Mouse (Mus musculus) hindbrain, embryonic 11.5 days (tissue): ENCODE results near the gene Ankrd2. TPM values are rescaled to one million over a fixed set of nuclear protein-coding genes. Genes with fewer than 3 reads are reported as not detected.

ENCODE experiments used
- ATAC-seq: fragments of 200-750 bp; cut with Nextera tagmentation; 2 replicates; pipeline ENCODE4 v1.8.0; 2017; ENCODE audit warnings: mild to moderate bottlenecking, moderate TSS enrichment, moderate library complexity; ENCODE audit not compliant: low FRiP score
- DNase-seq: peaks from one replicate; pipeline ENCODE4 v3.0.0-alpha.2; 2015; ENCODE audit warnings: low spot score
- H3K27ac ChIP-seq: fragments of 300-500 bp; sonication (generic); 2 replicates; pipeline ENCODE4 v1.5.1; 2014; ENCODE audit warnings: mild to moderate bottlenecking, low read depth, low read length
- H3K27me3 ChIP-seq: fragments of 300-500 bp; sonication (generic); 2 replicates; pipeline ENCODE4 v1.6.1; 2014; ENCODE audit warnings: mild to moderate bottlenecking, low read length, moderate library complexity, mixed read lengths; ENCODE audit not compliant: control insufficient read depth, insufficient read depth
- H3K36me3 ChIP-seq: fragments of 300-500 bp; sonication (generic); 2 replicates; pipeline ENCODE4 v1.6.1; 2014; ENCODE audit warnings: mild to moderate bottlenecking, low read length, moderate library complexity, mixed read lengths; ENCODE audit not compliant: control insufficient read depth, insufficient read depth
- H3K4me1 ChIP-seq: fragments of 300-500 bp; sonication (generic); replicated peaks from 2 replicates; pipeline ENCODE4 v1.6.1; 2014; ENCODE audit warnings: low read length, mixed read lengths; ENCODE audit not compliant: control insufficient read depth, insufficient read depth
- H3K4me2 ChIP-seq: fragments of 300-500 bp; sonication (generic); replicated peaks from 2 replicates; pipeline ENCODE4 v1.6.1; 2014; ENCODE audit warnings: mild to moderate bottlenecking, low read depth, low read length
- H3K4me3 ChIP-seq: fragments of 300-500 bp; sonication (generic); 2 replicates; pipeline ENCODE4 v1.5.1; 2014; ENCODE audit warnings: low read depth, low read length
- H3K9ac ChIP-seq: fragments of 300-500 bp; sonication (generic); 2 replicates; pipeline ENCODE4 v1.6.1; 2014; ENCODE audit warnings: low read depth, low read length
- H3K9me3 ChIP-seq: fragments of 300-500 bp; sonication (generic); 2 replicates; pipeline ENCODE4 v1.6.1; 2016; ENCODE audit warnings: low read length; ENCODE audit not compliant: control insufficient read depth
- WGBS: fragments of 180-500 bp; shearing (Covaris S2); extraction: QIAGEN DNeasy Blood & Tissue Kit; methylation state at CpG from one replicate; pipeline ENCODE4 v1.1.7; 2014; 5-methylcytosine and 5-hydroxymethylcytosine counted together
- polyA plus RNA-seq: library from polyadenylated mRNA; unstranded; fragments of >200 nt; fragmentation: Nextera tagmentation; extraction: Ambion mirVana; gene quantifications from 2 replicates; pipeline ENCODE4 v1.2.1, GENCODE M21; 2014

The Ankrd2 gene
- polyA plus RNA-seq, 1 experiment from 2014 or later, result not detected

- Histone ChIP-seq H3K36me3 (no peaks in the 10 kb centered on the region), H3K4me1 (no peaks in the 10 kb centered on the region), H3K27ac (no peak overlapping the region), H3K27me3 (no peaks in the 10 kb centered on the region), H3K9ac (no peak overlapping the region), H3K4me2 (no peak overlapping the region), H3K4me3 (no peak overlapping the region), H3K9me3 (no peaks in the 10 kb centered on the region)
- ATAC-seq (no peak), DNase-seq (no peak)
- WGBS, result 82% methylated on average over 6 of the region's 6 CpGs
Measured at GRCm38 (mm10) chr19:42056719-42057409, 21.1 kb downstream of the Ankrd2 start.

- Histone ChIP-seq H3K4me2 (no peak overlapping the region), H3K27me3 (no peaks in the 10 kb centered on the region), H3K9me3 (no peaks in the 10 kb centered on the region), H3K4me1 (no peaks in the 10 kb centered on the region), H3K9ac (no peak overlapping the region), H3K4me3 (no peak overlapping the region), H3K36me3 (no peaks in the 10 kb centered on the region), H3K27ac (no peak overlapping the region)
- DNase-seq (no peak), ATAC-seq (no peak)
- WGBS, result 80% methylated on average over 7 of the region's 7 CpGs
Measured at GRCm38 (mm10) chr19:42058426-42058825, 22.6 kb downstream of the Ankrd2 start.

- Histone ChIP-seq H3K4me1 (no peaks in the 10 kb centered on the region), H3K36me3 (no peaks in the 10 kb centered on the region)
- 95% methylated on average over 7 of the region's 7 CpGs for WGBS
Measured at GRCm38 (mm10) chr19:42061443-42061842, 25.6 kb downstream of the Ankrd2 start.

GRCm38 (mm10) chr19:42068441-42069240, 32.8 kb downstream of the Ankrd2 start:
- ATAC-seq (no peak), DNase-seq (no peak)
- Histone ChIP-seq H3K9ac (no peak overlapping the region), H3K27ac (no peak overlapping the region), H3K9me3 (no peaks in the 10 kb centered on the region), H3K27me3 (no peaks in the 10 kb centered on the region; the same call in 1 of the 2 replicates), H3K4me1 (no peaks in the 10 kb centered on the region), H3K4me2 (no peak overlapping the region), H3K4me3 (no peak overlapping the region), H3K36me3 (no peaks in the 10 kb centered on the region)
- 85% methylated on average over 11 of the region's 11 CpGs for WGBS

More at GRCm38 (mm10) chr19:42061443-42061842, 25.6 kb downstream of the Ankrd2 start:
- Histone ChIP-seq H3K27me3 (no peaks in the 10 kb centered on the region), H3K9ac (no peak overlapping the region), H3K9me3 (no peaks in the 10 kb centered on the region), H3K27ac (no peak overlapping the region), H3K4me2 (no peak overlapping the region), H3K4me3 (no peak overlapping the region)
- DNase-seq (no peak), ATAC-seq (no peak)

- 69% methylated on average over 6 of the region's 6 CpGs for WGBS
- no peaks in the 10 kb centered on the region for H3K9me3 ChIP-seq
- no peak for ATAC-seq
Measured at GRCm38 (mm10) chr19:42069241-42069525, 33.4 kb downstream of the Ankrd2 start.

GRCm38 (mm10) chr19:42071221-42071620, 35.4 kb downstream of the Ankrd2 start:
- Histone ChIP-seq H3K36me3 (peaks cover 5% of the 10 kb centered on the region; the same call in 1 of the 2 replicates), H3K4me3 (no peak overlapping the region), H3K9me3 (no peaks in the 10 kb centered on the region), H3K27me3 (no peaks in the 10 kb centered on the region; the same call in 1 of the 2 replicates), H3K4me2 (no peak overlapping the region), H3K4me1 (no peaks in the 10 kb centered on the region), H3K27ac (no peak overlapping the region), H3K9ac (no peak overlapping the region)
- DNase-seq (no peak), ATAC-seq (no peak)
- 75% methylated on average over 7 of the region's 7 CpGs for WGBS

More at GRCm38 (mm10) chr19:42069241-42069525, 33.4 kb downstream of the Ankrd2 start:
- Histone ChIP-seq H3K9ac (no peak overlapping the region), H3K4me1 (no peaks in the 10 kb centered on the region), H3K36me3 (no peaks in the 10 kb centered on the region), H3K27ac (no peak overlapping the region), H3K4me2 (no peak overlapping the region), H3K27me3 (no peaks in the 10 kb centered on the region; the same call in 1 of the 2 replicates), H3K4me3 (no peak overlapping the region)
- DNase-seq, result no peak

GRCm38 (mm10) chr19:42071886-42072608, 36.2 kb downstream of the Ankrd2 start:
- Histone ChIP-seq H3K9me3 (no peaks in the 10 kb centered on the region), H3K27me3 (no peaks in the 10 kb centered on the region; the same call in 1 of the 2 replicates), H3K4me3 (no peak overlapping the region), H3K4me2 (no peak overlapping the region), H3K4me1 (no peaks in the 10 kb centered on the region), H3K27ac (no peak overlapping the region), H3K9ac (no peak overlapping the region), H3K36me3 (peaks cover 5% of the 10 kb centered on the region; the same call in 1 of the 2 replicates)
- no peak for ATAC-seq
- DNase-seq, result no peak
- WGBS, result 83% methylated on average over 15 of the region's 15 CpGs

- ATAC-seq (no peak), DNase-seq (no peak)
- Histone ChIP-seq H3K27me3 (no peaks in the 10 kb centered on the region; the same call in 1 of the 2 replicates), H3K4me1 (no peaks in the 10 kb centered on the region), H3K27ac (no peak overlapping the region), H3K36me3 (peaks cover 5% of the 10 kb centered on the region; the same call in 1 of the 2 replicates), H3K9ac (no peak overlapping the region), H3K4me3 (no peak overlapping the region), H3K9me3 (no peaks in the 10 kb centered on the region), H3K4me2 (no peak overlapping the region)
- WGBS, result 81% methylated on average over 7 of the region's 7 CpGs
Measured at GRCm38 (mm10) chr19:42072802-42073201, 37.0 kb downstream of the Ankrd2 start.
